Mouse (Mus musculus): ENCODE measurements around the gene Zscan20.

GRCm38 (mm10) chr4:128579182-128579581, 30.7 kb downstream of the Zscan20 start:
- no peak for TF ChIP-seq CTCF (IDR thresholded peaks at IDR 0.05; ENCODE audit: control insufficient read depth, insufficient read depth, insufficient read length)
- TF ChIP-seq MAX (IDR thresholded peaks at IDR 0.05) = no peak
- TF ChIP-seq USF1 (IDR thresholded peaks at IDR 0.05; ENCODE audit: low read depth) = no peak
- TF ChIP-seq MYOG (IDR thresholded peaks at IDR 0.05; ENCODE audit: control insufficient read depth, extremely low read depth, insufficient read length) = no peak
- TF ChIP-seq MYOD1 (IDR thresholded peaks at IDR 0.05; ENCODE audit: control insufficient read depth, insufficient read length, low read depth) = no peak
- no peak for TF ChIP-seq CEBPB (IDR thresholded peaks at IDR 0.05; ENCODE audit: low read depth)
